Mouse (Mus musculus) heart, postnatal 14 days (tissue): Measurements from ENCODE around the gene Fip1l1. TPM values are rescaled to one million over a fixed set of nuclear protein-coding genes. Genes with fewer than 3 reads are reported as not detected.

Source experiments
- DNase-seq, 2 experiments: peaks; one replicate each; pipeline ENCODE4 v3.0.0; 2021 to 2022
- intact Hi-C: fragments of 180-260 bp; cut with DNase I; formaldehyde crosslinking; loops from one replicate; pipeline ENCODE4 v1.15.1; 2025
- total RNA-seq, 2 experiments: library from RNA; stranded (reverse); gene quantifications; 2 replicates each; pipeline ENCODE4 v1.2.3; 2021

Gene Fip1l1
- total RNA-seq, 2 experiments from 2014 or later, result 30.2 to 33.5 TPM

DNA sequence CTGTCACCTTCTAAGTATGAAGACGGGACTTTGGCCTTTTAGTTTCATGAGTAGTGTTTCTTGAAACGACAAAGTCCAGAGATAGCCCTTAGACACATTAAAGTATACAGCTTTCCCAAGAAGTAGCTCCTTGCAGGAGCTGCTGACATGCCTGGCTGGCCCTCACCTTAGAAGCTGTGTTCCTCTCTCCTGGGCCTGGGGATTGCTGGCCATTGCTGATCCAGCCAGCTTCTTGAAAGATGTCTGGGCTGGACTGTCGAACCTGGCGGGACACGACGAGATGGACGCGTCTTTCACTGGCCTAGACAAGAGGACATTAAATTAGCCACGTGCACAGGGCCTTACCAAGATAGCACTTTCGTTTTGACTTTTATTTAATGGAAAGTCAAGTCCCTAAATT is 75.3 kb downstream of the Fip1l1 start:
- DNase-seq, result no peak
- intact Hi-C loops, result no loop called here

DNA sequence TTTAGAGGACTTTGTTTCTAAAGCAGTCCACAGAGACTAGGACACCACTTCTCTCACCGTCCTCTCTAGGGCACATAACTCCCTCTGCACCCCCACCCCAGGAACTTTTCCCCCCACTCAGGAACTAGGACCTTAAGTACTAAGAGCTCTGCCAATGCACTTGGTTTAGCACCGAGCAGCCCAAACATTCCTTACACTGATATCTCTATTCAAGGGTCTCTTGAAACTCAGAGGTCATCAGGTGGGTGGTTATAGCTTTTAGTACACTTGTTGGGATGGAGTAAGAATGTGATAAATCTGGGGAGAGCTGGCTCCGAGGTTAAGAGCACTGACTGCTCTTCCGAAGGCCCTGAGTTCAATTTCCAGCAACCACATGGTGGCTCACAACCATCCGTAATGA is 77.5 kb downstream of the Fip1l1 start:
- DNase-seq, result no peak
- intact Hi-C loops, result no loop called here

DNA sequence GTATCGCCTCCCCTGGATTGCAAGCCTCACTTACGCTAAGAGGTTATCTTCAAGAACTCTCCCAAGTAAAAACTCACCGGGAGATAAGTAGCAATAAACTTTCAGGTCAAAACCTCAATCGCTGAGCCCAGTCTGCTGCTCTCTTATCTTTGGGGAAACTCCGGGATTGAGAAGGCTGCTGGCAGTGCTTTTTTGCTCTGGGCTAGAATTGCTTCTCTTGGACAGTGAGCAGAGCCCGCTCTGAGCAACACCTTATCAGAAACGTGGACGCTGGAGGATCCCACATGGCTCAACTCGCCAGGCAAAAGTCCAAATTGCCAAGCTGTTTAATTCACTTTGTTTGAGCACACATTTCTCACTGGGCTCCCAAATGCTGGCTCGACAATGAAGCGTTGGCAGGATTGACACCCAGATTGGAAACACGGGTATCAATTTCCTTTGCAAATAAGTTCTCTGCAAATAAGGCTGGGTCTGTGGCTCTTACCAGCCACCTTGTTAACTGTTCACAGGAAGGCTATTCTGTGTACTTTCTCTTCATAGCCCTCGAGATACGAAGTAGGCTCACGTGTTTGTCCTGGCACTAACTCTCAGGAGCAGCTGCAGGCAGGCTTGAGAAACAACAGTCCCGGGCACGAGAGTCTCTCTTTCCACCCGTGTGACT is 78.4 kb downstream of the Fip1l1 start:
- intact Hi-C loops, result no loop called here
- peak; percentile 28 to 55 for DNase-seq

GRCm38 (mm10) chr5:74617816-74618572 is 82.7 kb downstream of the Fip1l1 start:
- intact Hi-C loops, result no loop called here
- no peak for DNase-seq

- intact Hi-C loops, result no loop called here
- DNase-seq, result peak; percentile 38 to 48
Measured at GRCm38 (mm10) chr5:74618573-74619059, 83.4 kb downstream of the Fip1l1 start.

DNA sequence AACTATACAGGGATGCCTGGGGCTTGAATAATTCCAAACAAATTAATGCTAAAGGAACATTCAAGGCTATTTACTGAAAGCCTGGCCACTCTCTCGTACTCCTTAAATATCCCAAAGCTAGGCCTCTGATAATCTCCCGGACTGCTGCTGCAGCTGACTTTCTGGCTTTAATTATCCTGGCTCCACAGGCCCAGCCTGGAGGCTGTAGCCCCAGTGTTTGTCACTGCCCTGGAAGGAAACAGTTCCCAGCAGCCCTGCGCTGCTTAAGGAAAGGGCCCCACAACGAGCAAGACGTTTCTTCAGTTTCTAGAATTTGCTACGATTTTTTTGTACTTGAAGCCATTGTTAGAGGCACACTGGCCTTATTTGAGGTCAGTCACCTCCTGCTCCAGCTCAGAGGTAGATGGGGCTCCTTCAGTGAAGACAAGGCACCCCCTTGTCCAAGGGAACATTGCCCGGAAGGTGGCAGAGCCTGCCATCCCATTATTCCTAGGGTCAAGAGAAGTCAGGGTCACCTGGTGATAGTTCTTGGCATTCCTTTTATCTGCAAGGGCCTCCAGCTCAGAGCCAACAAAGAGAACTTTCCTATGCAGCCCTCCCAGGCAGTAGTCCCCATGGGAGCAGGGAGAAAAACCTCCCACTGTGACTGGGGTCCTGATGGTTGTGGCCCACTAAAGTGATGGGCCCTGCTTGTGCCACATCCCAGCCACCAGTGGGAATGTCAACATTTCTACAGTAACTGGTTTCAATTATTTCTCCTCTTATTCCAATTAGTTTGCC is 86.6 kb downstream of the Fip1l1 start:
- DNase-seq, result no peak
- intact Hi-C loops, result loop anchor here (10.0 kb wide), 1 partner anchor 307 kb away; no protein-coding TSS in a partner anchor

GRCm38 (mm10) chr5:74623316-74624000 is 88.2 kb downstream of the Fip1l1 start:
- no peak for DNase-seq
- intact Hi-C loops, result loop anchor here (10.0 kb wide), 1 partner anchor 309 kb away; no protein-coding TSS in a partner anchor

DNA sequence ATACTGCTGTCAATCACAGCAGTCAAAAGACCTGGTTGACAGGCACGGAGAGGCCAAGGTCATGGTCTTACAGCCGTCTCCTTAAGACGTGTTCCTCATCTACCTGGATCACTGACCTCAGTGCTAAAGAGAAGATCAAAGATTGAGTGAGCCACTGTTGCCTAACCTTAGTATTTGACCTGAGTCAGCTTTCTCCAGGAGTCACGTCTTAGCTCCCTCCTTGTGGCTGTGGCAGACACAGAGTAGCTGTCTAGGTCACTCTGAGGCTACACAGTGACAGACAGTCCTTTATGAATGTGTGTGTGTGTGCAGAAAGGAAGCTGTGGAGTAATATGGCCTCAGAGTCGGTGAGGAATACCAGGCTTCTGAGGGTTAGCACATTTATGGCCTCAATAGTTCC is 89.1 kb downstream of the Fip1l1 start:
- intact Hi-C loops, result loop anchor here (10.0 kb wide), 1 partner anchor 310 kb away; no protein-coding TSS in a partner anchor
- DNase-seq, result no peak

DNA sequence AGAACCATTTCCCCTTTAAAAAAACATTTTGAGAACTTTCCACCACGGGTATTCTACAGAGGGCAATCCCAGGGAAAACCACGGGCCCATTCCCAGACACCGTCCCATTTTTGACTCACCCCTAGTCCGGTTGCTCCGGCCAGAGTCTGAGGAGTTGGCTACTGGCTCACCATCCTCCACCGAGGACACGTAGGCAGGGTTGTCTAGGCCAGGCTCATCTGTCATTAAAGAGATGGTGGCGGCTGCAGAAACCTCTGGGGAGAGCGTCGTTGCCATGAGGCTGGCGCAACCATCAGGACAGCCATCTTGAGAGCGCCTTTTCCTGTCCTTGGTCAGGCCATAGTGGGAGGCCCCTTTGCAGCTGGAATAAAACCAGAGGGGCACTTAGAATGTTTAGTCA is 92.8 kb downstream of the Fip1l1 start:
- DNase-seq, result no peak
- intact Hi-C loops, result loop anchor here (10.0 kb wide), 1 partner anchor 313 kb away; no protein-coding TSS in a partner anchor

- intact Hi-C loops, result no loop called here
- DNase-seq, result peak; percentile 24 to 38
Measured at GRCm38 (mm10) chr5:74632369-74633114, 97.3 kb downstream of the Fip1l1 start.

DNA sequence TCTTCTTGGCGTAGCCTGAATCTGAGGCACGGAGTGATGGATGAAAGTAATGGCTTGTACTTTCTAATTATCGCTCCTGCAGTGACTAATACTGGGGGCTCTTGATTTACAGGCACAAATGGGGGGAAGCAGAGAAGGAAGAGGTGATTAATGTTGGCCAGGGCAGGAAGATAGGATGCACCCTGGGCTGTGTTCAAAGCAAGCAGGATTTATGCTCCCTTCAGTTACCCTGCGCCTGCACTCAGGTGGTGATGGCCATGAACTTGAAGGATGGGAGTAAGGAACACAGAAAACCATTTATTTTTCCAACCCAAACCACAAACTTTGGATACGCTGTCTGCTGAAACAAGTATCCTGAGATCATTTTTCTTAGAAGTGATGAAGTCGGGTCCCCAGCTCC is 98.2 kb downstream of the Fip1l1 start:
- intact Hi-C loops, result no loop called here
- DNase-seq, result no peak

DNA sequence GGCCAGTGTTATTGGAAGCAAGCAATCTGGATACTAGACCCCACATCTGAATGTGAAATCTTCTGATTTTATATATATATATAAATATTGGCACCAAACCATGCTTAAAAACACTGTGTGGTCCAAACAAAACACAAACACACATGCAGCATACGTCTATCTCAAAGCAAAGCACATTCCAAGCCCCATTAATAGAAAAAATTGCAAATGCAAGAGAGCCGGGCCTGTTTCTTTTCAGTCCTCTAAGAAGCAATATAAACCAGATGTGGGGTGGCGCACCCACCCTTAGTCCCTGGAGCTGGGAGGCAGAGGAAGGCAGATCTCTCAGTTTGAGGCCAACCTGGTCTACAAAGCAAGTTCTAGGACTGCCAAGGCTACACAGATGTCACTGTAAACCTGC is 99.1 kb downstream of the Fip1l1 start:
- intact Hi-C loops, result no loop called here

DNA sequence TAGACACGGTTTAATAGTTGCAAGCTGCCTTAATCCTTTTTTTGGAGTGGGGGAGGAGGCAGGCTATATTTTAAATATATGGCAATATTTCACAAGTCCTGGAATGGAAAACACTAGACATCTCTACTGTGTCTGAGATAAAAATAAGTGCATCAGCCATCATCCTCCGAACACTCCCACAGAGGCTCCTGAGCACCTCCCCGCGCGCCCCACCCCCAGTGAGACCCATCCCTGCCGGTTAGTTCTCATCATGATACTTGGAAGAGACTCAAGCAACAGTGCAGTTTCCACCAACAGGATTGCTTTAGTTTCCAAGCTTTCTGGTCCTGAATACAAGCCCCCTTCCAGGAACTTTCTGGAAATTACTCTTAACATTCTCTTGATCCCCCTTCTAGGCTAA is 104.3 kb downstream of the Fip1l1 start:
- intact Hi-C loops, result no loop called here
- DNase-seq, result no peak

More for the DNA sequence above, 99.1 kb downstream of the Fip1l1 start:
- no peak for DNase-seq

- DNase-seq, result no peak
- intact Hi-C loops, result loop anchor here (2.0 to 5.0 kb wide), 3 partner anchors 152 to 517 kb away; no protein-coding TSS in a partner anchor
Measured at GRCm38 (mm10) chr5:74640504-74640903, 105.3 kb downstream of the Fip1l1 start.

DNA sequence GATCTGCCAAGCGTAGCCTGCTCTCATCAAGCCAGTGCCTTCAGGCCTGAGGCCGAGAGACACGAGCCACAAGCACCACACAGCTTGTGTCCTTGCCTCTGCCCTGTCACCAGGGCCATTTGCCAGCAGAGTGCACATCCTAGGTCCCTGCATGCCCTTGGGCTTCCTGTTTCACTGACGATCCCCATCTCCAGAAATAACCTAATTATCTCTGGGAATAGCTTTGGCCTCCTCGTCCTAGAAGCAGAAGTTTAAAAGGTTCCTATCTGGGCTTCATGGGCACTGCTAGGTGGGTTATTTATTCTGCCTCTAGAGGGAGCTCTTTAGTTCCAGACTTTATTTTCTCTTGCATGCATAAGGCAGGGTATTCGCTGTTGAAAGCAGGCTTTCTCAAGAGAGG is 105.8 kb downstream of the Fip1l1 start:
- intact Hi-C loops, result loop anchor here (2.0 to 5.0 kb wide), 3 partner anchors 152 to 516 kb away; no protein-coding TSS in a partner anchor
- DNase-seq, result peak; percentile 48 to 63

DNA sequence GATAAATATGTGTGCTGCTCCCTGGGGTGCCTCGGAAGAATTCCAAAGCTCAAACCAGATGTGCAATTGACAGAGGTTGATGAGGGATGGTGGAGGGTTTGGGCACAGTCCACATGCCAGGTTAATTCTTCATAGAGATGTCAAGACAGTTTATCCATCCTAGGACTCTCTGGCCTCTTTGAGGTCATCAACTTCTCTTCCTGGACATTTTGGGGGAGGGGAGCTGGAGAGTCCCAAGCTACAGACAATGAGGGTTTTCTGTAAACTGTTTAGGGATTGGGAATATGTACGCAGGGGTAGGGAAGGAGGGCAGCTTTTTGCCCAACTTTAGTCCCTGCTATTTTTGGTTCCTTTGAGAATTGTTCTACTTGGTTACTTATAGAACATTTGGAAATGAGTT is 107.0 kb downstream of the Fip1l1 start:
- no peak for DNase-seq
- intact Hi-C loops, result loop anchor here (5.0 kb wide), 1 partner anchor 515 kb away; no protein-coding TSS in a partner anchor

- peak in 1 of 2 experiments; percentile 11 for DNase-seq
- intact Hi-C loops, result no loop called here
Measured at GRCm38 (mm10) chr5:74647584-74647984, 112.3 kb downstream of the Fip1l1 start.

GRCm38 (mm10) chr5:74648216-74648615 is 113.0 kb downstream of the Fip1l1 start:
- intact Hi-C loops, result no loop called here
- no peak for DNase-seq
